Mouse (Mus musculus) embryonic facial prominence, embryonic 11.5 days (tissue): ENCODE data around the gene Gm525. TPM values are rescaled to one million over a fixed set of nuclear protein-coding genes. Genes with fewer than 3 reads are reported as not detected.
"Not testable (repeated sequence)": the region's sequence is repeated elsewhere in the genome, so short reads cannot be mapped to it uniquely, and the experiment has no call there.

Source experiments
- ATAC-seq: fragments of 200-750 bp; cut with Nextera tagmentation; replicated peaks from 2 replicates; pipeline ENCODE4 v1.8.0; 2017; ENCODE audit warnings: low read depth; ENCODE audit not compliant: insufficient number of reproducible peaks, low FRiP score, low TSS enrichment
- DNase-seq: peaks from one replicate; pipeline ENCODE4 v3.0.0-alpha.2; 2015; ENCODE audit warnings: low spot score
- H3K27ac ChIP-seq: fragments of 300-500 bp; sonication (generic); replicated peaks from 2 replicates; pipeline ENCODE4 v1.5.1; 2014; ENCODE audit warnings: mild to moderate bottlenecking, low read depth, low read length, control low read depth
- H3K27me3 ChIP-seq: fragments of 300-500 bp; sonication (generic); 2 replicates; pipeline ENCODE4 v1.6.1; 2014; ENCODE audit warnings: mild to moderate bottlenecking, low read length, moderate library complexity, mixed read lengths; ENCODE audit not compliant: control insufficient read depth, insufficient read depth
- H3K36me3 ChIP-seq: fragments of 300-500 bp; sonication (generic); replicated peaks from 2 replicates; pipeline ENCODE4 v1.6.1; 2014; ENCODE audit warnings: low read depth, mild to moderate bottlenecking, low read length, moderate library complexity, mixed read lengths; ENCODE audit not compliant: control insufficient read depth, insufficient read depth
- H3K4me1 ChIP-seq: fragments of 300-500 bp; sonication (generic); 2 replicates; pipeline ENCODE4 v1.6.1; 2014; ENCODE audit warnings: low read length, mixed read lengths; ENCODE audit not compliant: control insufficient read depth, insufficient read depth
- H3K4me2 ChIP-seq: fragments of 300-500 bp; sonication (generic); 2 replicates; pipeline ENCODE4 v1.6.1; 2014; ENCODE audit warnings: low read depth, mild to moderate bottlenecking, control low read depth, low read length, moderate library complexity
- H3K4me3 ChIP-seq: fragments of 300-500 bp; sonication (generic); 2 replicates; pipeline ENCODE4 v1.5.1; 2014; ENCODE audit warnings: low read depth, low read length, control low read depth
- H3K9ac ChIP-seq: fragments of 300-500 bp; sonication (generic); replicated peaks from 2 replicates; pipeline ENCODE4 v1.6.1; 2014; ENCODE audit warnings: mild to moderate bottlenecking, control low read depth, low read length
- H3K9me3 ChIP-seq: fragments of 300-500 bp; sonication (generic); replicated peaks from 2 replicates; pipeline ENCODE4 v1.6.1; 2016; ENCODE audit warnings: mild to moderate bottlenecking, low read length, inconsistent platforms, mixed read lengths; ENCODE audit not compliant: control insufficient read depth
- WGBS: fragments of 180-500 bp; shearing (Covaris S2); extraction: QIAGEN DNeasy Blood & Tissue Kit; methylation state at CpG from one replicate; pipeline ENCODE4 v1.1.7; 2014; 5-methylcytosine and 5-hydroxymethylcytosine counted together
- polyA plus RNA-seq: library from polyadenylated mRNA; unstranded; fragments of >200 nt; fragmentation: Nextera tagmentation; extraction: Ambion mirVana; gene quantifications from 2 replicates; pipeline ENCODE4 v1.2.1, GENCODE M21; 2014

Gm525 gene
- polyA plus RNA-seq, 1 experiment from 2014 or later = not detected

- WGBS = 62% methylated on average over 19 of the region's 19 CpGs
- no peak for ATAC-seq
- no peaks in the 10 kb centered on the region for H3K36me3 ChIP-seq
- no peak overlapping the region for H3K4me3 ChIP-seq
- no peak overlapping the region for H3K9ac ChIP-seq
- H3K9me3 ChIP-seq = no peaks in the 10 kb centered on the region
- H3K27ac ChIP-seq = no peak overlapping the region
- no peak overlapping the region for H3K4me2 ChIP-seq
- no peaks in the 10 kb centered on the region for H3K27me3 ChIP-seq
- DNase-seq = no peak
- no peaks in the 10 kb centered on the region for H3K4me1 ChIP-seq
Observed at GRCm38 (mm10) chr11:89074783-89075413, 1.3 kb downstream of the Gm525 start.

DNA sequence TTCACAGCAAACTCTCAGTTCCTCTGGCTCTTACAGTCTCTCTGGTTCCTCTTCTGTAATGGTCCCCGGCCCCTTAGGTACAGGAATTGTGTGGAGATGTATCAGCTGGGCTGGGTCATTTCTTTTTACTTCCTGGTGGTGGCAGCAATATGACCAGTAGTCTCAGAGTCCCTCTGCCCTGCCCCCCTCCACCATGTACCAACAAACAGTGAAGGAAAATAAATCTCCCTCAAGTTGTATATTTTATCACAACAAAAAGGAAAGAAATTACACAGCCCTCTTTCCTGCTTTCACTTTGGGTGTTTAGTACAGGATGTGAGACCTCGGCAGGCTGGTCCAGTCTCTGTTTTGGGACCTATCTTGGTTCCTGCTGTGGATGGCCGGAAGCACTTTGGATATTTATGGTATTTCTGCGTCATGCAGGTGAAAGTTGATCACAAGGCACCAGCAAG lies 2.8 kb downstream of the Gm525 start:
- Histone ChIP-seq H3K27ac (no peak overlapping the region), H3K9me3 (no peaks in the 10 kb centered on the region), H3K9ac (no peak overlapping the region), H3K4me3 (no peak overlapping the region), H3K27me3 (no peaks in the 10 kb centered on the region), H3K4me2 (no peak overlapping the region), H3K4me1 (no peaks in the 10 kb centered on the region), H3K36me3 (no peaks in the 10 kb centered on the region)
- ATAC-seq (no peak), DNase-seq (no peak)
- WGBS = 78% methylated on average over 4 of the region's 4 CpGs

DNA sequence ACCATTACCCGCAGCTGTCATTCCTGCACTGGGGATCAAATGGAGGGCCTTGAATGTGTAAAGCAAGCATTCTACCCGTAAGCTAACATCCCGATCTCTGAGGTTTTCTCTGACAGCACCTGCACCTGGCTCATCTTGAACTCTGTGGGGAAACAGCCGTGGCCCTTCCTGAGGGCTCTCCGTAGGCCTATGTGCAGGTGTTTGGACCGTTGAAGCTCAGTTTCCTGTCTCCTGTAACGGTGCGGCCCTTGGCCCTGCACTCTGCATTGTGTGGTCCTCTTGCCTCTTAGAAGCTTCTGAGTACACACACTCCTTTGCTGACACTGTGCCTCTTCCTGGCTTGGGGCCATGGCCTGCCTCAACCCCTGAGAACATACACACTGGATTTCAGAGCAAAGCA lies 4.0 kb downstream of the Gm525 start:
- Histone ChIP-seq H3K27me3 (no peaks in the 10 kb centered on the region), H3K36me3 (no peaks in the 10 kb centered on the region)
- 89% methylated on average over 8 of the region's 8 CpGs for WGBS

GRCm38 (mm10) chr11:89078305-89078704 lies 4.7 kb downstream of the Gm525 start:
- Histone ChIP-seq H3K4me3 (no peak overlapping the region), H3K4me1 (no peaks in the 10 kb centered on the region), H3K36me3 (no peaks in the 10 kb centered on the region), H3K9ac (no peak overlapping the region), H3K27me3 (no peaks in the 10 kb centered on the region), H3K4me2 (no peak overlapping the region), H3K9me3 (no peaks in the 10 kb centered on the region), H3K27ac (no peak overlapping the region)
- ATAC-seq (no peak), DNase-seq (no peak)
- 89% methylated on average over 3 of the region's 3 CpGs for WGBS

More for the DNA sequence above, 4.0 kb downstream of the Gm525 start:
- Histone ChIP-seq H3K9me3 (no peaks in the 10 kb centered on the region), H3K4me3 (no peak overlapping the region), H3K9ac (no peak overlapping the region), H3K4me1 (no peaks in the 10 kb centered on the region), H3K27ac (no peak overlapping the region), H3K4me2 (no peak overlapping the region)
- DNase-seq (no peak), ATAC-seq (no peak)

- DNase-seq (no peak), ATAC-seq (no peak)
- Histone ChIP-seq H3K4me3 (no peak overlapping the region), H3K36me3 (no peaks in the 10 kb centered on the region), H3K4me1 (no peaks in the 10 kb centered on the region), H3K9me3 (no peaks in the 10 kb centered on the region), H3K9ac (no peak overlapping the region), H3K4me2 (no peak overlapping the region), H3K27ac (no peak overlapping the region), H3K27me3 (no peaks in the 10 kb centered on the region)
- 85% methylated on average over 16 of the region's 16 CpGs for WGBS
Observed at GRCm38 (mm10) chr11:89078996-89079680, 5.5 kb downstream of the Gm525 start.

GRCm38 (mm10) chr11:89081906-89082305 lies 8.3 kb downstream of the Gm525 start:
- not testable (repeated sequence) for H3K9ac ChIP-seq, H3K4me3 ChIP-seq, H3K4me1 ChIP-seq, H3K27me3 ChIP-seq, DNase-seq, H3K4me2 ChIP-seq, H3K27ac ChIP-seq, H3K36me3 ChIP-seq, H3K9me3 ChIP-seq, ATAC-seq
- WGBS = 71% methylated on average over 5 of the region's 5 CpGs

- ATAC-seq, H3K36me3 ChIP-seq, H3K4me1 ChIP-seq, H3K27me3 ChIP-seq, DNase-seq, H3K9me3 ChIP-seq, H3K4me3 ChIP-seq, H3K4me2 ChIP-seq, H3K27ac ChIP-seq, H3K9ac ChIP-seq: not testable (repeated sequence)
- 84% methylated on average over 3 of the region's 3 CpGs for WGBS
Observed at GRCm38 (mm10) chr11:89082691-89083090, 9.1 kb downstream of the Gm525 start.

DNA sequence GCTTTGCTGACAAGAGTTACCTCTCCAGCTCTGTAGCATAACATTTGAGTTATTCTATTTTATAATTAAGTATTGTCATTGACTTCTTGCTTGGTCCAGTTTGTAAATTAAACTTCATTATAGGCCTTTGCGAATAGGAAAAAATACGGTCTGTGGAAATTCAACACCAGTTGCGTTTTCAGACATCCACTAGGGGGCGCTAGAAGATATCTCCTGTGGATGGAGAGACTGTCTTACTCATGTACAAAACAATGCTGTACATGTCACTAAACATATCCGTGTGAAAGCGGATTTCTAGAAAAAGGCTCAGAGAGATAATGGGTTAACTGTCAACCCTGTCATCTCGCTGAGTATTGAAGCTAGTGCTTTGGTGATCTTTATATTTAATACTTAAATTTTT lies 11.0 kb downstream of the Gm525 start:
- no peak overlapping the region for H3K9ac ChIP-seq
- no peaks in the 10 kb centered on the region for H3K36me3 ChIP-seq
- H3K4me1 ChIP-seq = no peaks in the 10 kb centered on the region
- WGBS = 42% methylated on average over 7 of the region's 7 CpGs
- H3K4me2 ChIP-seq = no peak overlapping the region
- no peaks in the 10 kb centered on the region for H3K27me3 ChIP-seq
- H3K9me3 ChIP-seq = no peaks in the 10 kb centered on the region
- ATAC-seq = no peak
- H3K27ac ChIP-seq = no peak overlapping the region
- peak; percentile 80 for DNase-seq
- no peak overlapping the region for H3K4me3 ChIP-seq
